Mouse (Mus musculus) embryonic facial prominence, embryonic 13.5 days (tissue): ENCODE measurements around the gene Aff1. TPM values are rescaled to one million over a fixed set of nuclear protein-coding genes. Genes with fewer than 3 reads are reported as not detected.

Experiments used
- ATAC-seq: fragments of 200-750 bp; cut with Nextera tagmentation; 2 replicates; pipeline ENCODE4 v1.8.0; 2017; ENCODE audit warnings: low read depth; ENCODE audit not compliant: insufficient number of reproducible peaks, insufficient read depth, low FRiP score, low TSS enrichment
- H3K27ac ChIP-seq: fragments of 300-500 bp; sonication (generic); 2 replicates; pipeline ENCODE4 v1.5.1; 2015; ENCODE audit warnings: moderate library complexity, mild to moderate bottlenecking, inconsistent platforms
- H3K27me3 ChIP-seq: fragments of 300-500 bp; sonication (generic); 2 replicates; pipeline ENCODE4 v1.6.1; 2015; ENCODE audit warnings: mild to moderate bottlenecking, inconsistent platforms
- H3K36me3 ChIP-seq: fragments of 300-500 bp; sonication (generic); 2 replicates; pipeline ENCODE4 v1.6.1; 2015; ENCODE audit warnings: mild to moderate bottlenecking, inconsistent platforms
- H3K4me1 ChIP-seq: fragments of 300-500 bp; sonication (generic); 2 replicates; pipeline ENCODE4 v1.6.1; 2015; ENCODE audit warnings: inconsistent platforms
- H3K4me2 ChIP-seq: fragments of 300-500 bp; sonication (generic); 2 replicates; pipeline ENCODE4 v1.6.1; 2015; ENCODE audit warnings: moderate library complexity, mild to moderate bottlenecking, inconsistent platforms
- H3K4me3 ChIP-seq: fragments of 300-500 bp; sonication (generic); 2 replicates; pipeline ENCODE4 v1.5.1; 2015; ENCODE audit warnings: mild to moderate bottlenecking, inconsistent platforms
- H3K9ac ChIP-seq: fragments of 300-500 bp; sonication (generic); 2 replicates; pipeline ENCODE4 v1.6.1; 2015; ENCODE audit warnings: mild to moderate bottlenecking, inconsistent platforms
- H3K9me3 ChIP-seq: fragments of 300-500 bp; sonication (generic); 2 replicates; pipeline ENCODE4 v1.6.1; 2016; ENCODE audit warnings: inconsistent platforms
- WGBS: fragments of 180-500 bp; shearing (Covaris S2); methylation state at CpG from one replicate; pipeline ENCODE4 v1.1.7; 2015; ENCODE audit warnings: mixed read lengths; 5-methylcytosine and 5-hydroxymethylcytosine counted together
- polyA plus RNA-seq: library from polyadenylated mRNA; unstranded; fragments of >200 nt; fragmentation: Nextera tagmentation; extraction: Ambion mirVana; gene quantifications from 2 replicates; pipeline ENCODE4 v1.2.1, GENCODE M21; 2015

Gene Aff1
- polyA plus RNA-seq, 1 experiment from 2014 or later: 5.2 TPM

DNA sequence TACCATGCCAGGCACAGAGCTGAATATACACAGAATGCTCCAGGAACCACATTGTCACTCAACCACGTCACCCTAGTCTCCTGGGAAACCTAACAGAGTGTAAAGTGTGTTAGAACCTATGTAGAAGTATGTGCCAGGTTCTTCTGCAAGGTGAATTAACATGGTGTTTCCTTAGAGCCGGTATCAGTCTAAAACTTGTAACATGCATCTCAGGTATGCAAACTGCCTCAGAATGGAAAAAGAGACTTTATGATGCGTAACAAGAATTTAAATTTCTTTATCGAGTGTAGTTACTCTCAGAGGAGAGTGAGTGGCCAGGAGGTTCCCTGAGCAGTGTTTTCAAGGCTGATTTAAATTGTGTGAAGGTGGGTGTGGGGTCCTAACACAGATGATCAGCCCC, 85.3 kb downstream of the Aff1 start:
- H3K27me3 ChIP-seq: no peaks in the 10 kb centered on the region
- no peaks in the 10 kb centered on the region for H3K9me3 ChIP-seq
- H3K27ac ChIP-seq: no peak overlapping the region; the same call in 1 of the 2 replicates
- H3K4me2 ChIP-seq: peak overlapping the region; percentile 59
- 55% methylated on average over 4 of the region's 4 CpGs for WGBS
- no peak for ATAC-seq
- no peaks in the 10 kb centered on the region for H3K36me3 ChIP-seq
- H3K4me1 ChIP-seq: peaks cover 64% of the 10 kb centered on the region
- no peak overlapping the region for H3K4me3 ChIP-seq
- no peak overlapping the region for H3K9ac ChIP-seq

DNA sequence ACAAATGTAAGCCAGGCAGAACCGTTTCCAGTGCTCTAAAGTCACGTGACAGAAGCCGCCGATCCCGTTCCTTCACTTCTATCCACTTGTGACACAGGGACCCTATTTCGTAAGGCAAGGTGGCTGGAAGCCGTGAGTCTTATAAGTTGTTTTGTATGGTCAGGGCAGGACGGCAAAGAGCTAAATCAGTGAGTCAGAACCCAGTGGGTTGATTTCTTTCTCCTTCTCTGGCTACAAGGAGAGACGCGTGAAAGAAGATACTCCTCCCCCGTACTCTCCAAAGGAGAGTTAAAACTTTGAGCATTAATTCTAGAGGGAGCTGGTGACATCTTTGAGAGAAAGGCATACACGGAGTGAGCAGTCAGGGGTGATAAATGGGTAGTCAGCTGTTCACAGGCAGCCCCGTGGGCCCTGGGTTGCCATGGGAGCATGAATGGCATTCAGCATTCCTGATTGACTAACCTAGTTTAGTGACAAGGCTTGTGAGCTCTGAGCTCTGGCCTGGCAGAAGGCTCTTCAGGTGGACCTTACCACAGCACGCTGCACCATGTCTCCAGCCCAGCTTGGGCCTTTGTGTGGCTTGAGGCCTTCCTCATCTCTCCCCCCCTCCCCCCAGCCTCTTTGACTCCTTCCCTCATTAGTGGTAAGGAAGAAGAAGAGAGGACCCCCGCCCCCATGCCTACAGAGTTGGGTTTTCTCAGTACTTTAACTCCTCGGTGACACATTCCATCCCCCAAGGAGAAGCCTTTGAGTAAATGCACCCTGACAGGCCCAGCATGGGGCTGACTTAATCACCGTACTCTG, 86.3 kb downstream of the Aff1 start:
- Histone ChIP-seq H3K27me3 (no peaks in the 10 kb centered on the region), H3K9ac (0 out of 2 replicates have a peak overlapping the region, but pooled peaks have one; percentile 49), H3K4me3 (peak overlapping the region; percentile 31), H3K27ac (peak overlapping the region; percentile 73), H3K4me1 (peaks cover 57% of the 10 kb centered on the region), H3K36me3 (peaks cover 1% of the 10 kb centered on the region), H3K9me3 (no peaks in the 10 kb centered on the region), H3K4me2 (peak overlapping the region; percentile 59)
- WGBS: 4% methylated on average over 17 of the region's 17 CpGs
- ATAC-seq: no peak

DNA sequence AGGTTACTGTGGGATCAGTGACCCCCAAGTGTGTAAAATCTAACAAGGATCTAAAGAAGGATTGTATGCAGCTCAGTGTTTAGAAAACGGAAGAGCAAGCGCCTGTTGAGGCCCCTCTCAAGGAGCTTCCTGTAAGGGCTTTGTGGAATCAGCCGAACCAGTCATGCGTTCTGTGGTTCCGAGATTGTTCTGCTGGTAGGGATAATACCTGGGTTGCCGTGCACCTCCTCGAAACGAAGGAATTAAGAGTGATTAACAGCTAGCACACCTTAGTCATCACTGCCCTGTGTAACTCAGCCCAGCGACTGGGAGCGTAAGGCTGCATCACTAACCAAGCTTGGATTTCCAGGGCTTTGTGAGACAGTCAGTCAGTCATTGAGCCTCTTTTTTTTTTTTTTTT, 87.7 kb downstream of the Aff1 start:
- Histone ChIP-seq H3K36me3 (peaks cover 14% of the 10 kb centered on the region), H3K4me2 (no peak overlapping the region), H3K4me3 (no peak overlapping the region), H3K27ac (no peak overlapping the region), H3K9ac (no peak overlapping the region), H3K9me3 (no peaks in the 10 kb centered on the region), H3K27me3 (no peaks in the 10 kb centered on the region), H3K4me1 (peaks cover 45% of the 10 kb centered on the region)
- ATAC-seq: no peak
- 40% methylated on average over 10 of the region's 10 CpGs for whole genome bisulfite sequencing

DNA sequence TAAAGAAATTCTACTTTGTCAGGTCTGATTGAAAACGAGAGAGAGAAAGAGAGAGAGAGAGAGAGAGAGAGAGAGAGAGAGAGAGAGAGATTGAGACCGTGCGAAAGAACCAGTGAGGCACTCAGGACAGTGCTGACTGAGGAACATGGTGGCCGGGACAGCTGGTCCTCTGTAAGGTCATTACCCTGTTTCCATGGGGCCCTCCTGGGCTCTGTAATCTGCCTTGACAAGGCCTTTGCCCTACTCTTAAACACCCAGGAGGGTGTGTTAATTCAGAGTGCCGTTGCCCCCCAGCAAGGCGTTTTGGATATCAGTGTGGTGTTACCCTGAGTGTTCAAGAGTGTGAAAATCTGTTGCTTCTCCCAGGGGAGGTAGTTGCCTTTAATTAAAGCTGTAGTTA, 88.1 kb downstream of the Aff1 start:
- 43% methylated on average over 6 of the region's 6 CpGs for WGBS
- H3K9me3 ChIP-seq: no peaks in the 10 kb centered on the region

DNA sequence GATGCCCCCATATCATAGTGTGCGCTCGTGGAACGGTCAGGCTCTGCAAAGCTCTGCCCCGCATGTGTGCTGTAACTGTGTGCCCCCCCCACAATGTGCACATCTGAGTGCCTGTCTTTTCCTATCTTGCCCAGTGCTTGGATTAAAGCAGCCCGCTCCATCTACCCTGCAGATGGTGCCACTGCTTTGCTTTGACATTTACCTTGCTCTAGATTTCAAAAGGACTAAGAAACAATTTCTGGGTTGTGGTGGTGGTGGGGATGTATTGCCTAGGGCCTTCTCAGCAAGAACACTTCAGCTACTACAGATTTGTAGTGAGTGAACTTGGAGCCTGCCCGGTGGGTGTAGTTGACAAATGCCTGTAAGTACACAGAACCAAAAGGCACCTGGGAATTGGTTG, 88.7 kb downstream of the Aff1 start:
- H3K36me3 ChIP-seq: peaks cover 14% of the 10 kb centered on the region
- H3K4me1 ChIP-seq: peaks cover 38% of the 10 kb centered on the region
- no peak overlapping the region for H3K9ac ChIP-seq
- no peak for ATAC-seq
- WGBS: 76% methylated on average over 6 of the region's 6 CpGs
- H3K4me3 ChIP-seq: no peak overlapping the region
- no peaks in the 10 kb centered on the region for H3K27me3 ChIP-seq
- no peak overlapping the region for H3K27ac ChIP-seq
- H3K4me2 ChIP-seq: no peak overlapping the region
- no peaks in the 10 kb centered on the region for H3K9me3 ChIP-seq

More for the DNA sequence above, 88.1 kb downstream of the Aff1 start:
- H3K4me1 ChIP-seq: peaks cover 41% of the 10 kb centered on the region
- H3K27ac ChIP-seq: no peak overlapping the region
- no peak overlapping the region for H3K4me2 ChIP-seq
- no peak overlapping the region for H3K9ac ChIP-seq
- ATAC-seq: no peak
- H3K27me3 ChIP-seq: no peaks in the 10 kb centered on the region
- no peak overlapping the region for H3K4me3 ChIP-seq
- H3K36me3 ChIP-seq: peaks cover 14% of the 10 kb centered on the region

DNA sequence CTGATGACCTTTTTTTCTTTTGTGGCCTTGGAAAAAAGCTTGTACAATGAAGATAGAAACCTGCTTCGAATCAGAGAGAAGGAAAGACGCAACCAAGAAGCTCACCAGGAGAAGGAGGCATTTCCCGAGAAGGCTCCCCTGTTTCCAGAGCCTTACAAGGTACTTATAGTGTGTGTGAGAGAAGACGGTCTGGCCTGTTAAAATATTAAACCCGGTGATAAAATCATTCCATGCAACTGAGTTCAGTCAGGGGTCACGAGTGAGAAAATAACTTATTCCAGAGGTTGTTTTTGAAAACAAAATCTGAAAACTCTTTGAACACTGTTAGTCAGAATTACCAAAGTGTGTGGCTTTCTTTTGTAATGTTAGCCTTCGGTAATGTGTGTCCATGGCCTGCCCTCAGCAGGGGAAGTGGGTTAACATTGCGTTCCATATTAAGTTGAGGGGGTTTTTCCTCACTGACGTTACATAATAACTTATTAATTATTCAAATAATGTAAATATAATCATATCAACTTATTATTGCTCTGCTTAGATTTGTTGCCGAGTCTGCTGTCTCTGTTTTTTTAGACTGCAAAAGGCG, 91.0 kb downstream of the Aff1 start:
- H3K9ac ChIP-seq: no peak overlapping the region
- H3K27ac ChIP-seq: no peak overlapping the region
- no peaks in the 10 kb centered on the region for H3K9me3 ChIP-seq
- no peak overlapping the region for H3K4me3 ChIP-seq
- ATAC-seq: no peak
- 60% methylated on average over 11 of the region's 11 CpGs for WGBS
- H3K4me2 ChIP-seq: no peak overlapping the region
- H3K27me3 ChIP-seq: no peaks in the 10 kb centered on the region
- H3K4me1 ChIP-seq: peaks cover 27% of the 10 kb centered on the region
- H3K36me3 ChIP-seq: peaks cover 14% of the 10 kb centered on the region

DNA sequence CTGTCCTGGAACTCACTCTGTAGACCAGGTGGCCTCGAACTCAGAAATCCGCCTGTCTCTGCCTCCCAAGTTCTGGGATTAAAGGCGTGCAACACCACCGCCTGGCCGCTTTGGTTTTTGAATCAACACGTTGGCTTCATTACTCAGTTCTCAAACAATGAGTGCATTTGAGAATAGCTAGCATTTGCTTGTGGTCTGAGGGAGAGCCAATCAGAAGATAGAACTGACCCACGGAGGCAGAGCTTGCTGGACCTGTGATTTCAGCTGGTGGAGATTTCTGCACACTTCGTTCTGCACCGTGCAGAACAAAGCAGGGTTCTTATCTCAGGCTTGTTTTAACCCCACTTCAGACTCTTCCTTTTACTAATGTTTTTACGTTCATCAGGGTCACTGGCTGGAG, 93.9 kb downstream of the Aff1 start:
- Histone ChIP-seq H3K4me1 (peaks cover 4% of the 10 kb centered on the region; the same call in 1 of the 2 replicates), H3K4me2 (no peak overlapping the region), H3K9me3 (no peaks in the 10 kb centered on the region), H3K27ac (no peak overlapping the region), H3K36me3 (peaks cover 14% of the 10 kb centered on the region), H3K9ac (no peak overlapping the region), H3K4me3 (no peak overlapping the region), H3K27me3 (no peaks in the 10 kb centered on the region)
- no peak for ATAC-seq
- 83% methylated on average over 10 of the region's 10 CpGs for WGBS

DNA sequence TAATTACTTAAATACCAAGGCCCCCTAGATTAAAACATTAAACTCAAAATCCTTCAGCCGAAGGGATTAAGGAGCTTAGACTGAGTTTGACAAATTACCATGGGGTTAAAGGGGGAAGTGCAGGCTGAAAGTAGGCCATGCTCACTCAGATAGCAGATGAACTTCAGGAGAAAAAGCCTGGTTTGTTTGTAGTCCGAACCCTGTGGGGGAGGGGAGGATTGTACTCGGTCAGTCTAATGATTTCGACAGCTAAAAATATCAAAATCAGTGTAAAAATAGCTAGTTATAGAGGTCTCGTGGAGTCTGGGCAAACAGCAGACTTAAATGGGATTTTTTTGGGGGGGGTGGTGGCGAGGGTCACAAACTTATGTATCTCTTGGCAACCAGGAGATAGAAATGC, 96.3 kb downstream of the Aff1 start:
- H3K9me3 ChIP-seq: no peaks in the 10 kb centered on the region
- H3K4me3 ChIP-seq: no peak overlapping the region
- no peak for ATAC-seq
- no peak overlapping the region for H3K4me2 ChIP-seq
- no peaks in the 10 kb centered on the region for H3K27me3 ChIP-seq
- H3K4me1 ChIP-seq: no peaks in the 10 kb centered on the region
- H3K36me3 ChIP-seq: peaks cover 13% of the 10 kb centered on the region
- H3K9ac ChIP-seq: no peak overlapping the region
- WGBS: 48% methylated on average over 6 of the region's 6 CpGs
- H3K27ac ChIP-seq: no peak overlapping the region

DNA sequence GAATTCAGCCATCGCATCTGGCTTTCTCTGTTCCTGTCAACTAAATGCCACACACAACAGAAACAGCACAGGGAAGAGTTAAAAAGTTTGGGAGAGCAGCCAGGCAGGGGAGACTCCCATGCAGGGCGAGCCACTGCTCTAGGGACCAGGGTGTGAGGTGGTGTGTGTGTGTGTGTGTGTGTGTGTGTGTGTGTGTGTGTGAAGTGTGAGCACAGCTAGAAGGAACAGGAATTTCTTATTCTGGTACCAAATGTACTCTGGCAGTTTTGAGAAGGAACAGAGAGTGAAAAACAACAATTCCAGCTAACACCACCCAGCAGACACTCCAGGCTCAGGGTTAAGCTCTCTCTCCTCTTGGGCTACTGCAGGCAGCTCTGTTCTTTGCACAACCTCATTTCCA, 96.8 kb downstream of the Aff1 start:
- Histone ChIP-seq H3K9ac (no peak overlapping the region), H3K27ac (no peak overlapping the region), H3K9me3 (no peaks in the 10 kb centered on the region), H3K4me3 (no peak overlapping the region), H3K4me1 (no peaks in the 10 kb centered on the region), H3K4me2 (no peak overlapping the region), H3K36me3 (peaks cover 8% of the 10 kb centered on the region), H3K27me3 (no peaks in the 10 kb centered on the region)
- 19% methylated on average over 2 of the region's 2 CpGs for WGBS
- no peak for ATAC-seq

DNA sequence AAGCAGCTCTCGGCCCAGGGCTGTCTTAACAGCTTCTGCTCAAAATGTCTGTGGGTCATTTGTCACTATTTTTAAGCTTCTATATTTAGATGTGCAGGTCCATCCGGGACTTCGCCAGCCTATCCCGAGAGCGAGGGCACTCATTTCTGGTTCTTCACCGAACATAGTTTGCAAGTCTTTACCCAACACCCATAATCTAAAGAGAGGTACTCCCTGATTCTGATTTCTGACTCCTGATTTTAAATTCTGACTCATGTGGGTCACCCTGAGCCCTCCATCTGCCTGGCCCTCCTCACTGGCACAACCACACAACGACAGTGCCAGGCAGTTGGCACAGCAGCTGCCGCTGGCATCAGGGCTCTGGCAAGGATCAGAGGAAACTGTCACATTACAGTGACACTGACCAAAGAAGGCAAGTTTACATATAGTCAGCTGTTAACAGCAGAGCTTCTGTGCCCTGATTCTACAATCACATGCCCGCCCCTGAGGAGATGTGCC, 97.5 kb downstream of the Aff1 start:
- no peak overlapping the region for H3K9ac ChIP-seq
- no peak for ATAC-seq
- WGBS: 88% methylated on average over 9 of the region's 9 CpGs
- H3K9me3 ChIP-seq: no peaks in the 10 kb centered on the region
- H3K4me2 ChIP-seq: no peak overlapping the region
- no peak overlapping the region for H3K4me3 ChIP-seq
- no peaks in the 10 kb centered on the region for H3K4me1 ChIP-seq
- H3K27me3 ChIP-seq: no peaks in the 10 kb centered on the region
- H3K36me3 ChIP-seq: peaks cover 1% of the 10 kb centered on the region; the same call in 1 of the 2 replicates
- H3K27ac ChIP-seq: no peak overlapping the region

DNA sequence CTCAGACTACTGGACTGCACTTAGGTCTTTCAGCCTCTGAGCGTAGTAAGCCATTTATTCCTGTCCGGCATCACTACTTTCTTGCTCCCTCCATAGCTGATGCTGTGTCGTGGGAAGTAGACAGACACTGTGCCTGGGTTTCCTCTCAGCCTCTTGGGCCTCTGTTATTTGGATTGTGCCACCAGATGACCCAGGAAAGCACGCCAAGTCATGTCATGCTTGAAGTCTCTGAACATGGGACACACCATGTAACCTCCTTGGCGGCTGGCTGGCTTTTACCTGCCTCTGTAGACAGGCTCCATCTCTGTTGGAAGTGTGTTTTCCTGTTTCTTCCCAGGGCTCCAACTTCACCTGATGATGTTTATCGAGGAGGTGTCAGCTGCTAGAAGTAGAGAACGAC, 99.6 kb downstream of the Aff1 start:
- H3K4me2 ChIP-seq: no peak overlapping the region
- ATAC-seq: no peak
- H3K9ac ChIP-seq: no peak overlapping the region
- no peak overlapping the region for H3K4me3 ChIP-seq
- WGBS: 87% methylated on average over 7 of the region's 7 CpGs
- no peaks in the 10 kb centered on the region for H3K9me3 ChIP-seq
- 0 out of 2 replicates have a peak, but pooled peaks cover 5% of the 10 kb centered on the region for H3K4me1 ChIP-seq
- no peak overlapping the region for H3K27ac ChIP-seq
- H3K36me3 ChIP-seq: no peaks in the 10 kb centered on the region
- no peaks in the 10 kb centered on the region for H3K27me3 ChIP-seq

DNA sequence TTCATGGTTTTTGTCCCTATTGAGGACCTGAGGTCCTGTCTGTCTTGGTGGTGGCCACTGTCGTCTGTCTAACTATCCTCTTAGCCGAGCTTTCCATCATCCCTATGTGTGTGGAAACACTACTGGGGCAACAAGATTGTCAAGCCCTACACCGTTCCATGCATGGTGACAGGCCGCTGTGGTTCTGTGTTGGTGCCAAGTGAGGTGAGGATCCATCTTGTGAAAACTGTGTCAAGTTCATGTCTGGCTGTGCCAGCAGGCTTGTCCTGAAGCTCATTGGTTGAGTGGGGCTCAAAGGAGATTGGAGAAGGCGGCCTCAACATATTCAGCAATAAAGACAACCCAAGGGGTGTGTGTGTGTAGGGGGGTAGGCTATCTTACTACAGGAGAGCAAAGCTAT, 102.9 kb downstream of the Aff1 start:
- H3K4me3 ChIP-seq: no peak overlapping the region
- H3K9me3 ChIP-seq: no peaks in the 10 kb centered on the region
- H3K27me3 ChIP-seq: no peaks in the 10 kb centered on the region
- 92% methylated on average over 5 of the region's 5 CpGs for WGBS
- H3K27ac ChIP-seq: no peak overlapping the region
- no peak overlapping the region for H3K4me2 ChIP-seq
- no peaks in the 10 kb centered on the region for H3K36me3 ChIP-seq
- H3K9ac ChIP-seq: no peak overlapping the region
- H3K4me1 ChIP-seq: peaks cover 20% of the 10 kb centered on the region
- ATAC-seq: no peak
